Mouse (Mus musculus): ENCODE data around the gene Mug2. TPM values are rescaled to one million over a fixed set of nuclear protein-coding genes. Genes with fewer than 3 reads are reported as not detected.
"Not testable (repeated sequence)": the region's sequence is repeated elsewhere in the genome, so short reads cannot be mapped to it uniquely, and the experiment has no call there.

The Mug2 gene
- not detected in 2 replicates for polyA plus RNA-seq (2016; fragmentation: Nextera tagmentation; extraction: Ambion mirVana)

GRCm38 (mm10) chr6:122006461-122006860 is at the start of gene Mug2:
TSS of gene Mug2 (plus strand) at chr6:122006761.
- not testable (repeated sequence) for H3K4me1 ChIP-seq (replicated peaks); ATAC-seq (ENCODE audit: insufficient number of reproducible peaks, low FRiP score); H3K36me3 ChIP-seq; H3K9me3 ChIP-seq (replicated peaks); H3K4me3 ChIP-seq; H3K4me2 ChIP-seq; H3K9ac ChIP-seq; H3K27me3 ChIP-seq (replicated peaks); H3K27ac ChIP-seq (ENCODE audit: poor library complexity, severe bottlenecking)
- WGBS = no CpG with 5 or more reads among the region's 3 CpGs

GRCm38 (mm10) chr6:121957803-121958349 is 48.7 kb upstream of the Mug2 start:
- ATAC-seq (ENCODE audit: insufficient number of reproducible peaks, low FRiP score) = not testable (repeated sequence)

GRCm38 (mm10) chr6:121975701-121976100 is 30.9 kb upstream of the Mug2 start:
- no peaks in the 10 kb centered on the region for H3K27me3 ChIP-seq (replicated peaks)
- no peak overlapping the region for H3K9ac ChIP-seq
- peaks cover 6% of the 10 kb centered on the region for H3K9me3 ChIP-seq (replicated peaks)
- H3K4me2 ChIP-seq = no peak overlapping the region
- no peaks in the 10 kb centered on the region for H3K4me1 ChIP-seq (replicated peaks)
- no peak for ATAC-seq (ENCODE audit: insufficient number of reproducible peaks, low FRiP score)
- no peaks in the 10 kb centered on the region for H3K36me3 ChIP-seq
- H3K4me3 ChIP-seq = no peak overlapping the region
- H3K27ac ChIP-seq (ENCODE audit: poor library complexity, severe bottlenecking) = no peak overlapping the region
- WGBS = 78% methylated on average over 7 of the region's 7 CpGs

More at GRCm38 (mm10) chr6:121957803-121958349, 48.7 kb upstream of the Mug2 start:
- H3K9me3 ChIP-seq (replicated peaks) = peaks cover 25% of the 10 kb centered on the region
- not testable (repeated sequence) for H3K4me3 ChIP-seq; H3K4me2 ChIP-seq; H3K27ac ChIP-seq (ENCODE audit: poor library complexity, severe bottlenecking); H3K9ac ChIP-seq; H3K4me1 ChIP-seq (replicated peaks); H3K36me3 ChIP-seq; H3K27me3 ChIP-seq (replicated peaks)
- WGBS = 85% methylated on average over 16 of the region's 16 CpGs

GRCm38 (mm10) chr6:122100904-122101303 is 94.3 kb downstream of the Mug2 start:
- ATAC-seq (ENCODE audit: insufficient number of reproducible peaks, low FRiP score) = no peak
- H3K36me3 ChIP-seq = no peaks in the 10 kb centered on the region
- H3K4me3 ChIP-seq = no peak overlapping the region
- no peak overlapping the region for H3K9ac ChIP-seq
- no peaks in the 10 kb centered on the region for H3K27me3 ChIP-seq (replicated peaks)
- no peak overlapping the region for H3K4me2 ChIP-seq
- H3K9me3 ChIP-seq (replicated peaks) = peaks cover 15% of the 10 kb centered on the region; the same call in 1 of the 2 replicates
- 72% methylated on average over 4 of the region's 4 CpGs for WGBS
- H3K27ac ChIP-seq (ENCODE audit: poor library complexity, severe bottlenecking) = no peak overlapping the region
- no peaks in the 10 kb centered on the region for H3K4me1 ChIP-seq (replicated peaks)

GRCm38 (mm10) chr6:122101671-122102070 is 95.1 kb downstream of the Mug2 start:
- no peaks in the 10 kb centered on the region for H3K36me3 ChIP-seq
- no peak overlapping the region for H3K27ac ChIP-seq (ENCODE audit: poor library complexity, severe bottlenecking)
- no peak for ATAC-seq (ENCODE audit: insufficient number of reproducible peaks, low FRiP score)
- peaks cover 15% of the 10 kb centered on the region; the same call in 1 of the 2 replicates for H3K9me3 ChIP-seq (replicated peaks)
- H3K27me3 ChIP-seq (replicated peaks) = no peaks in the 10 kb centered on the region
- H3K4me3 ChIP-seq = no peak overlapping the region
- no peaks in the 10 kb centered on the region for H3K4me1 ChIP-seq (replicated peaks)
- 64% methylated on average over 1 of the region's 1 CpGs for WGBS
- no peak overlapping the region for H3K9ac ChIP-seq
- H3K4me2 ChIP-seq = no peak overlapping the region

GRCm38 (mm10) chr6:122116963-122117362 is 110.4 kb downstream of the Mug2 start:
- H3K9me3 ChIP-seq (replicated peaks) = peaks cover 42% of the 10 kb centered on the region
- H3K27me3 ChIP-seq (replicated peaks) = no peaks in the 10 kb centered on the region
- no peak overlapping the region for H3K27ac ChIP-seq (ENCODE audit: poor library complexity, severe bottlenecking)
- no peak for ATAC-seq (ENCODE audit: insufficient number of reproducible peaks, low FRiP score)
- H3K4me3 ChIP-seq = no peak overlapping the region
- H3K4me2 ChIP-seq = no peak overlapping the region
- H3K9ac ChIP-seq = no peak overlapping the region
- no peaks in the 10 kb centered on the region for H3K4me1 ChIP-seq (replicated peaks)
- H3K36me3 ChIP-seq = no peaks in the 10 kb centered on the region
- WGBS = 85% methylated on average over 24 of the region's 24 CpGs

- H3K9me3 ChIP-seq (replicated peaks) = 0 out of 2 replicates have a peak, but pooled peaks cover 9% of the 10 kb centered on the region
- no peak overlapping the region for H3K4me3 ChIP-seq
- H3K27me3 ChIP-seq (replicated peaks) = no peaks in the 10 kb centered on the region
- no peak overlapping the region for H3K9ac ChIP-seq
- no peak overlapping the region for H3K4me2 ChIP-seq
- ATAC-seq (ENCODE audit: insufficient number of reproducible peaks, low FRiP score) = no peak
- no peaks in the 10 kb centered on the region for H3K4me1 ChIP-seq (replicated peaks)
- H3K36me3 ChIP-seq = no peaks in the 10 kb centered on the region
- no peak overlapping the region for H3K27ac ChIP-seq (ENCODE audit: poor library complexity, severe bottlenecking)
- 41% methylated on average over 2 of the region's 2 CpGs for WGBS
These were observed 123.0 kb downstream of the Mug2 start for GRCm38 (mm10) chr6:122129521-122129920.

Other genes starting within 250 kb of the Mug2 start
- 0.06 and 0.22 TPM in 2 replicates for gene Mug1, start 168.2 kb upstream of the Mug2 start, polyA plus RNA-seq (2016; fragmentation: Nextera tagmentation; extraction: Ambion mirVana)